Mouse (Mus musculus) heart, postnatal 25 days (tissue): ENCODE data around the gene Stx8. TPM values are rescaled to one million over a fixed set of nuclear protein-coding genes. Genes with fewer than 3 reads are reported as not detected.

Source experiments
- DNase-seq: peaks from one replicate; pipeline ENCODE4 v3.0.0; 2022; ENCODE audit warnings: low spot score
- intact Hi-C: fragments of 180-260 bp; cut with DNase I; formaldehyde crosslinking; loops from one replicate; pipeline ENCODE4 v1.15.1; 2025
- total RNA-seq, 2 experiments: library from RNA; stranded (reverse); gene quantifications; 2 replicates each; pipeline ENCODE4 v1.2.3; 2021

Gene Stx8
- total RNA-seq, 2 experiments from 2014 or later = 26.7 to 30.1 TPM

- intact Hi-C loops = no loop called here
- DNase-seq = peak; percentile 76
These were observed 64.8 kb downstream of the Stx8 start for GRCm38 (mm10) chr11:68030771-68031170.

- DNase-seq = no peak
- intact Hi-C loops = no loop called here
These were observed 66.5 kb downstream of the Stx8 start for GRCm38 (mm10) chr11:68032448-68032847.

- intact Hi-C loops = no loop called here
- no peak for DNase-seq
These were observed 67.4 kb downstream of the Stx8 start for GRCm38 (mm10) chr11:68033331-68033926.

GRCm38 (mm10) chr11:68034422-68034821 lies 68.4 kb downstream of the Stx8 start:
- DNase-seq = no peak
- intact Hi-C loops = no loop called here

GRCm38 (mm10) chr11:68035303-68035891 lies 69.4 kb downstream of the Stx8 start:
- DNase-seq = no peak
- intact Hi-C loops = no loop called here

GRCm38 (mm10) chr11:68036133-68036959 lies 70.4 kb downstream of the Stx8 start:
- DNase-seq = no peak
- intact Hi-C loops = no loop called here

- intact Hi-C loops = no loop called here
- DNase-seq = no peak
These were observed 71.1 kb downstream of the Stx8 start for GRCm38 (mm10) chr11:68037093-68037492.

- no peak for DNase-seq
- intact Hi-C loops = no loop called here
These were observed 72.1 kb downstream of the Stx8 start for GRCm38 (mm10) chr11:68038101-68038500.

- intact Hi-C loops = no loop called here
- peak; percentile 27 for DNase-seq
These were observed 78.2 kb downstream of the Stx8 start for GRCm38 (mm10) chr11:68044181-68044580.

GRCm38 (mm10) chr11:68046916-68047315 lies 80.9 kb downstream of the Stx8 start:
- no peak for DNase-seq
- intact Hi-C loops = no loop called here

GRCm38 (mm10) chr11:68049261-68050165 lies 83.5 kb downstream of the Stx8 start:
- intact Hi-C loops = no loop called here
- no peak for DNase-seq

- no peak for DNase-seq
- intact Hi-C loops = no loop called here
These were observed 84.7 kb downstream of the Stx8 start for GRCm38 (mm10) chr11:68050725-68051124.

GRCm38 (mm10) chr11:68051305-68051704 lies 85.3 kb downstream of the Stx8 start:
- no peak for DNase-seq
- intact Hi-C loops = no loop called here

GRCm38 (mm10) chr11:68058466-68059201 lies 92.6 kb downstream of the Stx8 start:
- intact Hi-C loops = no loop called here

GRCm38 (mm10) chr11:68060651-68061050 lies 94.7 kb downstream of the Stx8 start:
- DNase-seq = no peak
- intact Hi-C loops = no loop called here

More at GRCm38 (mm10) chr11:68058466-68059201, 92.6 kb downstream of the Stx8 start:
- peak; percentile 14 for DNase-seq

GRCm38 (mm10) chr11:68062116-68062515 lies 96.1 kb downstream of the Stx8 start:
- no peak for DNase-seq
- intact Hi-C loops = no loop called here

GRCm38 (mm10) chr11:68067806-68068205 lies 101.8 kb downstream of the Stx8 start:
- no peak for DNase-seq
- intact Hi-C loops = no loop called here

- intact Hi-C loops = no loop called here
These were observed 104.1 kb downstream of the Stx8 start for GRCm38 (mm10) chr11:68070086-68070485.

GRCm38 (mm10) chr11:68071836-68072235 lies 105.8 kb downstream of the Stx8 start:
- no peak for DNase-seq
- intact Hi-C loops = no loop called here

More at GRCm38 (mm10) chr11:68070086-68070485, 104.1 kb downstream of the Stx8 start:
- no peak for DNase-seq
